Mouse (Mus musculus) urinary bladder, postnatal 14 days (tissue): ENCODE data around the gene Chst11.
A peak's percentile ranks its signal among the peaks of the same experiment; 100 is the strongest.

Experiments used
- DNase-seq: peaks from one replicate; pipeline ENCODE4 v3.0.0; 2021; ENCODE audit warnings: low spot score

Chst11 gene

DNA sequence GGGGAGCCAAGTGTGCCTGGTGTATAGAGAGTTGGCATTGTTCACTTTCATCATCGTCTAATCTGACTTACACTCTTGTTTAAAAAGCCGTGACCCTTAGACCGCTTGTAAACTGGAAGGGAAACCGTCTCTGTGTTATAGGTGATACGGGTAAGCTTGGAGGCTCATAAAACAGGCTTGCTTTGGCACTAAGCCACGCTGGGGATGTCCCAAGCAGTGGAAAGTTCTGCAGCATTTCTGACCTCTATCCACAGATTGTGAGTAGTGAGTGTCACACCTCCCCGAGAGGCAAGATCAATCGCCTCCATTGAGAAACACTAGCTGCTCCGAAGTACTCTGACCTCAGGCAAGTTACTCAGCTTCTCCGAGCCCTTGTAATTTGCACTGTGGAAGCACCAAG lies 47.3 kb downstream of the Chst11 start:
- peak; percentile 62 for DNase-seq

DNA sequence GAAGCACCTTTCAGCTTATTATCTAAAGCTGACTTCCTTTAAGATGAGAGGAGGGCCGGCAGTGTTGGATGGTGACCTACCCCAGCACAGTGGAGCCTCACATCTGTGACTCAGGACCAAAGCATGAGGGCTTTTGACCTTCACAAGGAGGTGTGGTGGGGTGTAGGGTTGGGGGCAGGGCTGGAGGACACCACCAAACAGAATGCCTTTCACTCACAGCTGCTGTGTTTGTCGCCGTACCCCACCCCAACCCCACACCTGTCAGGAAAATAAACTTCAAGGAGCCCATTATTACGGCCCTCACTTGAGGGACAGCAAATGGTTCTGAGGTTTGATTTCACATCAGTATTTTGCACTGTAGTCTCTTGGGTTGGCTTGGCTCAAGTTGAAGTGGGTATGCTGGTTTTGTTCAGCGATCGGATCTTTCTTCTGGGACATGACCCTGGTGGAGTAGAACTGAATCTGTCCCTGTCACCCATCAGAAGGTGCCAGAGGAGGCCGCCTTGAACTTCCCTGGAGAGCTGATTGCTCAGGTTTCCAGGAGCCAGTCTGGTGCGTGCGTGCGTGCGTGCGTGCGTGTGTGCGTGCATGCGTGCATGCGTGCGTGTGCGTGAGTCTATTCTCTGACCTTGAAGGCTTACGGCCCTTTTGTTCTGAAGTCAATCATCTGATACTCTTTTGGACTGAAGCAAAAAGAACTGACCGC lies 51.2 kb downstream of the Chst11 start:
- no peak for DNase-seq

DNA sequence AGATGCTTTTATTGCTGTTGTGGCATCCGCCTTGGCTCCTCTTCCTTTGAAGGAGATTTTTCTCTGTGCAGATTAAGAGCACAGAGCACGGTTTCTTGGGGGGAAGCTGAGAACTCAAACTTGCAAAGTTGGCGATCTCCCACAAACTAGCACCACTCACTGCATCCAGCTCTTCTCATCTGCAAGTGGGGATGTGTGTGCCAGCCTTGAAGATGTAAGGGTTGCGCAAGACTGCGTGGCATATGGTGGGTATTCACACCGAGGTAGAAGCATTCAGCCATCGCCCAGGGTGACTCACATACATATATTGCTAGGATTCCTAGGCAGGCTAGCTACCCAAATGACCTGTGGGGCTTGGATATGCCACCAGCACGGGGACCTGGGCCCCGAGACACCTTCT lies 52.9 kb downstream of the Chst11 start:
- DNase-seq, result no peak

DNA sequence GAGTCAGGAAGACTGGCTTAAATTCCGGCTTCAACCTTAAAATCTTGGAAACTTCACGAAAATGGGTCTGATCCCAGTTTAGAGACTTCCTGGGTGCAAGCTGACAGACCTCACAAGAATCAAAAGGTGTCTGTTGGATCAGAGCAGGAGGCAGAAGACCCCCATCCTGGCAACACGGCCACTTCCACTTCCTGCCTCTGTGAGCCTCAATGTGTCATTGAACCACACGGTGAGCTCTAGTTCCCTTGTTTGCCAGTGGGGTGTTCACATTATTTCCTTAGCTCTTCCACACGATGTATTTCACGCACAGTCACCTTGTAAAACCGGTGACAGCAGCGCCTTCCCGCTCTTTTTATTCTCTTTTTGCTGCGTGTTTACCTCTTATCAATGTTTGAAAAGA lies 54.1 kb downstream of the Chst11 start:
- DNase-seq, result no peak

DNA sequence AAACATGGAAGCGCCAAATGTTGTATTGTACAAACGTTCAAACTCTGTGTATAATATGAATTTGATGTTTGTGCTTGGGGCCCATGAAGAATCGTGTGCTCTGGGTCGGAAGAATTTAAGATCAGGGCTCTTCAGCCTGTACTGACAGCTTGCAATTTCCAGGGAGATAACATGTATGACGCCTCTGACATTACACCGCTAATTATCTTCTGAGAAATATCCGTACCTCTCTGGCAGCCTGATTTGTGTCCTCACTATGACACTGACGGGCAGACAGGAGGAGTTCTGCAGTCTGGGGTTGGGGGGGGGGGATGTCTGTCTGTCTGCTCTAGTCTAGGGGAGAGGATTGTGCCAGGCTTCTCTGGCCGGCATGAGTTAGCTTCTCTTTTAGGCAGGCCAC lies 56.6 kb downstream of the Chst11 start:
- no peak for DNase-seq

DNA sequence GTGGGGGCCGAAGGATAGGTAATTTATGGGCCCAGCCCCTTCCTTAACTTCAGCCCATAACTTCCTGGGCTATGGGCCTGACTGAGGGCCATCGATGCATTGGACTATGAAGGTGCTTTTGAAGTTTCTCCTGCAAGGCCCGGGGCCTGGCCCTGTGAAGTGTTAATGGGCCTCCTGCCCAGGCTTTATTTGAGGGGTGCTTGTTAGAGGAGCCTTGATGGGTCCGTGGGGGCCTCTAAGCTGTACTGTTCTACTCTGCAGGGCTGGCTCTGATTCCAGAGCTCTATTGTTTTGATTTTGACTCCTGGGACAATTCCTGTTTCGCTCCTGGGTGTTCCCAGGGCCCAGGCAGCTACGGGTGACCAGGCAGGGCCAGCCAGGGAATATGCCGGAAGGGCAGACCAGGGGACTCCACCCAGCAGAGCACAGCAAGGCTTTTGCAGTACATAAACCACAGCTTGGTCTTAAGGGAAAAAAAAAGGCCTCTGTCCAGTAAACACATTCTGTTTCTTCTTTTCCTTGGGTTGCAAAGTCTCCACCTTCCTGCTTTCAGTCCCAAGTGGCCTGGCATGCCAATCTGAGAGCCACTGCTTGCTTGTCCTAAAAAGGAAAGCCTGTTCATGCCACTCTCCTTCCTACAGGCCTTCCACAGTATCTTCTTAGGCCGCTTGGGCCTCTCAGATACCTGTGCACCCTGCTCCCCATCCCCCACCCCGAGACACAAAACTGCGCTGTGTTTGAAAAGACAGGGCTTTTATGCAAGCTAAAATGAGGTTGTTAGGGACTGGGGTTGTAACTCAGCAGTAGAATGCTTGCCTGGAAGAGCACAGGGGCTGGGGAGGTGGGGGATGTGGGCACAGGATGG lies 57.5 kb downstream of the Chst11 start:
- no peak for DNase-seq

DNA sequence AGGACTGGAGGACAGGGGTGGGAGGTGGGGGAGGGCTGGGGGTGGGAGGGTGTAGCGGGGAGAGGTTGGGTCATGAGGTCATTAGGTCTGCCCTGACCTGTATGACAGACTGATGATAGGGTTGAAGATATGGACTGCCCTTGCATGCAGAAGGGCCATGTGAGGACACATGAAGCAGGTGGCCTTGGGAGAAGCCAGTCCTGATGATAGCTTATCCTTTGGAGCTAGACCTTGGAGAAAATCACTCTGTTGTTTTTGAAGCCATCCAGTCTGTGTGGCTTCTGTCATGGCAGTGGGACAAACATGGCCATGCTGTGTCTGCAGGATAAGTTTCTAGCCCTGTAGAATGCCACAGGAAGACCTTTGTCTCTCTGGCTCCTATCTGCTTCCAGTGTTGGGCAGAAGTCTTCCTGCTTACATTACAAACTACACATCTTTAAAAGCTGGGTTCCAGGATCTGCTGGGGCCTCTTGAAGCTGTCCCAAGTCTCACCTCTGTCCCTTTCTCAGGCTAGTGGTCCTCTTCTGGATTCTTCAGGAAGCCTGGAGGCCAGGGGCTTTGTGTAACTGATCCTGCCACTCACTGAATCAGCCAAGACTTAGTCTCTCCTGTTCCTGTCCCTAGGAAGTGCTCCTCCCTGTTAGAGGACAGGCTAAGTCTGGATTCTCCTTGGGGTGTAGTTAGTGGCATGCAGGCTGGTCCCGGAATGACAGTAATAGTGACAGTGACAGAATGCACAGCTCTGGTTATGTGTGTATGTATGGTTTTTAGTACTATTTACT lies 58.4 kb downstream of the Chst11 start:
- no peak for DNase-seq

DNA sequence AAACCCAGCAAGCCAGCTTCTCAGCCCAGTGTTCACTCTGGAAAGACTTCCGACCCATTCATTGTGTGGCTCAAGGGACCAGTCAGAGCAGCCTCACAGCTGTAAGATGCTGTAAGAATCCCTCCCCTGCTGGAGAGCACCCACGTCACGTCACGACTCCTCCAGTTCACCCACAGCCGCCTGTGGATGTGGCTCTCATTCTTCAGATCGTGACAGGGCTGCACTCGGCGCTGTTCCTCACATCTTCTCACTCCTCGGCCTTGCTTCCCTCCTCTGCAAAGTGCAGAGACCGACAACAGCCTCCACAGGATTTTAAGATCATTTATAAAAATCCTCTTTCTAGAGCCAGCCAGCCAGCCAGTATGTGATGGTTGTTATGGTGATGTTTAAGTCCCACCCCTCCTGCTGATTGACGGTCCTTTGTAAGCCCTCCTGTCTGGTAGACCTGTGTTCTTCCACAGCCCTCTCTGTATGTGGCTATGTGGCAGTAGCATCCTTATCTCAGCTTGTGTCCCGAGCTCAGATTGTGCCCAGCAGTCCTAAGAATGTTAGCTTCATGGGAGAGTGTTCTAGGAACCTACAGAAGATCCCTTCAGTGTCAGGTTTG lies 64.0 kb downstream of the Chst11 start:
- DNase-seq, result no peak

DNA sequence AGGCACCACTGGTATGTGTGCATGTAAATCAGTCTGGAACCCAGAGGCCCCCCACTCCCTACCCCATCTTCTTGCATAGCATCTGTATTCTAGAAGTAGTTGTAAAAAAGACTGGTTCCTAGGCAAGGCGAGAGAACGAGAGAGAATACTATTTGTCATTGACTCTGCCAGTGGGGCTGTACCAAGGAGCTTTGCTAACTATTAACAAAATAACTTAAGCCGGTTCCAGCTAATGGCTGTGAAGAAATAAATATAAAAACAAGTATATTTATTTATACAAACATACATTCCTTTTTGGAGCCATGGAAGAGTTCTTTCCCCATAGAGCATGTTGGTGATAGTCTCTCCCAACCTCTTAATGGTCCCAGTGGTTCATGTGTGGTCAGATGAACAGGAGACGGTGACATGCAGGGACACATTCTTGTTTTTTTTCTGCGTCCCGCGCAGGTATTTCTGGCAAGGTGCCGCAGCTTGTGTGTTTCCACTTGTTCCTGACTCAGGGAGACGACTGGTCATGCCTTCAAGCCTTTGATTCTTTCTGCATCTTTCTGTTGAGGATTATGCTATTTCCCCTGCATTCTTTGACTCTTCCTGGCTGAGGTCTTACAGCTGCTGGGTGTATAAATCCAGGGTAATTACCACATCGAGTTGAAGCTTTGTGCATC lies 68.7 kb downstream of the Chst11 start:
- peak; percentile 40 for DNase-seq

DNA sequence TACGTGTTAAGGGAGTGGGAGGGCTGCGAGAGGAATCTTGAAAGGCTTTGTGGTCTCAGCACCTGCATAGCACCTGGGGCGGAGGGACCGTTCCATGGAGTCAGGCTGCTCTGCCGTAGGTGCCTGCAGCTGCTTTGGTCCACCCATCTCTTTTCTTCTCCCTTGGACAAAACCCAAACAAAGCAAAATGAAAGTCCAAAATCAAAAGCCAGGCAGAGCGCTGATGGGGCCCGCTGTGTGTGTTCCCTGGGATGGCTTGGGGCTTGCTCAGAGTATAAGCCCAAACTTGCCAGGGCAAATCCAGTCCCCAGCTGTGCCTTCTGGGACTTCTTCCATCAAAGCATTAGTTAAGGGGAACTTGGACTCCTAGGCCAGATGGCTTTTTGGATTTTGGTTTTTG lies 71.0 kb downstream of the Chst11 start:
- no peak for DNase-seq

DNA sequence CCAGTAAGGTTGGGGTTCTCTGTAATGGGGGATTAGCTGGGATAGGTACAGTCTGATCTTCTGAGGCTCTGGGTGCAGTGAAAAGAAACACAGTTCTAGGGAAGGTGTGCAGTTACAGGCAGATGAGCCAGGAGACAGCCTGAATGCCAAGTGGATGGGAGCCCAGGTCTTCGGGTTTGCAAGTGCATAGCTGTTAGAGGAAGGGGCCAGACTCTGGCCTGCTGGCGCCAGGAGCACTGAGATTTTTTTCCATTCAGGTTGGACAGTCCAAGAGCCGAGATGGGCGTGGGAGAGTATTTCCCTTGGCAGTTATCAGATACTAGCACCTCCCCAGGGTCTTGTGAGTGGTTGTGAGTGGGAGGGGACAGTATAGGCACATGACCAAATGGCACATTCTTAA lies 71.6 kb downstream of the Chst11 start:
- no peak for DNase-seq

DNA sequence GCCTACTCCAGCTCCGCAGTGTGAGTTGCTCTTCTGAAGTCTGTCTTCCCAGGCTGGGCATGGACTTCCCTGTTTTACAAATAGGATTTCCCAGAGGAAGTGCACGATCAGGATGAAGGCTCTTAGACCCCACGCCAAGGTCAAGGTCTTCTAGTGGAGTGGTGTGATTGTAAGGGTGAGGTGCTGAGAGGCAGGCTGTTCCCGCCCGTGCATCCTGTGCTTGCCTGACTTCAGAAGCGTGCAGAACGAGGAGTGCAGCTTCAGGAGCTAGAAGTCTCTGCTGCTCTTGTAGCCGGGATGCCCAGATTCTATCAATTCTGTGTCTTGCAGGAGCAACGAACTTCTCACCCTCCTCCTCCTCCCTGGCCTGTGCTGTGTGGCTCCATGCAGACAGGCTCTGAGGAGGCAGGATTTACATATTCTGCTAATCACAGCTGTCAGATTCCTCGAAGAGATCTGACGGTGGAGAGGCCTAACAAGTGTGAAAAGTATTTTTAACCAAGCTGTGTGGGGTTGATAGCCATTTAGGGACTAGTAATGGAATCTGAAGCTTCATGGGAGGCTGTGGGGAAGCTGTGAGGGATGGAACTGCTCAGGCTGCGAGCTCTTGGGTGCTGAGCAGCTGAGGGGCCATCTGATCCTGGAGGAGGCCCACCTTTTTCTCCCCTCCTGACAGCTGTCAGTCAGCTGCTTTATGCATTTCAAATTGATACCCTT lies 74.9 kb downstream of the Chst11 start:
- DNase-seq, result no peak

DNA sequence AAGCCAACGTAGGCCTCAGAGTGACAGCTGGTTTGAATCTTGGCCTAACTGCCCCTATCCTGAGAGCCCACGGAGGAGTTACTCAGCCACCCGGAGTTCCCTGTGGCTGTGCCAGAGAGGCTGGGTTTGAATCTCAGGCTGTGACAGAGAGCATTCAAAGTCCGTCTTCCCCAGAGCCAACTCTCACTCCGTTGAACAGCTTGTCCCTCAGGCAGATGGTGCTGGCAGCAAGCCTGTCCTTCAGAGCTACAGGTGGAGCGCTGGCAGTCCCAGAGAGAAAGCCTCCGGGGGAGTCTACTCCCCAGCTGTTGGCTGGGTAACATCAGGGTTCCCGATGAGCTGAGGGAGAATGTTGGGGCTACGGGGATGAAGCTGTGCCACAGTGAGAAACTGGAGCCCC lies 77.0 kb downstream of the Chst11 start:
- no peak for DNase-seq

DNA sequence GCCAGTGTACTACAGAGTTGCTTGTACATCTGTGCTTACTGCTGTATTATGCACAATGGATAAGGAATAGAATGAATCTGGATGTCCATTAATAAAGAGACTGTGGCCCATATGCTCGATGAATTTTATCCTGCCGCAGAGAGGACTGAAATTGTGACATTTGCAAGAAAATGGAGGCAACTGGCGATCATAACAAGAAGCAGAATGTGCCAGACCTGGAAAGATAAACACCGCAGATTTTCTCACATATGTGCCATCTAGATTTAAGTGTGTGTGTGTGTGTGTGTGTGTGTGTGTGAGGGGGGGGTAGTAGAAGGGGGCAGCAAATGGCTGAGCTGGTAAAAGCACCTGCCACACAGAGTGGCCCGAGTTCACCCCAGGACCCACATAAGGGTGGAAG lies 79.5 kb downstream of the Chst11 start:
- no peak for DNase-seq

DNA sequence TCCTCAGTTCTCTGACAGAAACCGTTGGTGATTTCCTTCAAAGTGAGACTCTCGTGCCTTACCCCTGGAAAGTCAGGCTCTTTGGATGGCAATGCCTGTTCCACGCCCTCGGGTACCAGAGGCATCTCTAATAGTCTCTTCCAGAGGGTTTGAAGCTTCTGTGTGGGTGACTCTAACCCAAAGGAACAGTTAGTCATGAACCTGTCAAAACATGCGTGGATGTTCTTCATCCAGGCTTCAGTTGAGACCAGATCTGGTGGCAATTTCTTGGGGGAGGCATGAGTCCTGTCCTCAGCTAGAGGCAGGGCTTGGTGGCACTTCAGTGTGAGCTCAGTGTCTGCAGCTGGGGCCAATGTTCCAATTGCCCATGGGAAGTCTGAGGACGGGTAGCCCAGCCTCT lies 80.9 kb downstream of the Chst11 start:
- no peak for DNase-seq

DNA sequence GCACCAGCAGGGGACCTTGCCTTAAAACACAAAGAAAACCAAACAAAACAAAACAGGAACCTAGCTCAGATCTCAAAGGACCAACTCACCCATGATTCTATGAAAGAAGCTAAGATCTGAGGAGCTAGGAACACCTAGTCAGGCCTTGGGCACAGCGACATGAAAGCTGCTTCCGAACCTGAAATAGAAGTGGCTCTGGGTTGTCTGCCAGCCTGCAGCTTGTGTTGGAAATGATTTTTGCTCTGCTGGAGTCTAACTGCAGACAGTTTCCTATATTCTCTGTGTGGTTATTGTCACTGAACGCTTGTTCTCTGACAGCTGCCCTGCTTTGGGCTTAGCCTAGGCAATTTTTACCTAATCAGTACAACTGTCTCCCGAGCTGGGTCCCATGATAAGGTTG lies 82.0 kb downstream of the Chst11 start:
- DNase-seq, result no peak

DNA sequence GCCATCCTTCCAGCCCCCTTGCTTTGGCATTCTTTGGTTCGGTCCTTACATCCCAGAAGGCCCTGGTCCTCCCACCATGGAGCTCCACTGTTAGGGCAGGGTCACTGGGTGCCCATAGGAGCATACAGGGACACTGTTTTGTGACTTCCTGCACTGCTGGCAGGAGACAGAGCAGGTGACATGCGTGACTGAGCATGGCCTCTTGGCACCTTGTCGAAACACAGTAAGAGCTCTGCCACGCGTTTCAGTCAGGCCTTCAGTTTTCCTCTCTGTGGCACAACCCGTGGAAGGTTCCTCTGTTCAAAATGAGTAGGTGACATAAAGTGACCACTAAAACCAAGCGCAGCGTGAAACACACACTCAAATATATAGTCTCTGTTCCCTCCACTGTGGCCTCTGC lies 83.2 kb downstream of the Chst11 start:
- no peak for DNase-seq

DNA sequence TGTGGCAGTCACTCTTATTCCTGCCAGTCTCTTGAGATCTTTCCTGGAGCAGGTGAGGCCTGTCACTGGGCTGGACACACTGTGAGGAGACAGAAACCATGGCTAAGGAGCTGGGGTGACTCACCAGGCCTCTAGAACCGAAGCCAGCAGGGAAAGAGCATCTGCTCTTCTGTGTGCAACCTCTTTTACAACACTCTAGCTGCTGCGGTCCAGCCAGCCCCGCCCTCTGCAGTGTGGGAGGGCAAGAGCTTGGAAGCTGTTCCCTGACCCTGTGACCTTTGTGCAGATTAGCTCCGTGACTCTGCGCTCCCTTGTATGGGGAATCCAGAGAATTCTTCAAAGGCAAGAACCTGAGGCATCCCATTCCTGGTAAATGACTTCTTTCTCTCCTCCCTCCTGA lies 84.5 kb downstream of the Chst11 start:
- peak; percentile 55 for DNase-seq

DNA sequence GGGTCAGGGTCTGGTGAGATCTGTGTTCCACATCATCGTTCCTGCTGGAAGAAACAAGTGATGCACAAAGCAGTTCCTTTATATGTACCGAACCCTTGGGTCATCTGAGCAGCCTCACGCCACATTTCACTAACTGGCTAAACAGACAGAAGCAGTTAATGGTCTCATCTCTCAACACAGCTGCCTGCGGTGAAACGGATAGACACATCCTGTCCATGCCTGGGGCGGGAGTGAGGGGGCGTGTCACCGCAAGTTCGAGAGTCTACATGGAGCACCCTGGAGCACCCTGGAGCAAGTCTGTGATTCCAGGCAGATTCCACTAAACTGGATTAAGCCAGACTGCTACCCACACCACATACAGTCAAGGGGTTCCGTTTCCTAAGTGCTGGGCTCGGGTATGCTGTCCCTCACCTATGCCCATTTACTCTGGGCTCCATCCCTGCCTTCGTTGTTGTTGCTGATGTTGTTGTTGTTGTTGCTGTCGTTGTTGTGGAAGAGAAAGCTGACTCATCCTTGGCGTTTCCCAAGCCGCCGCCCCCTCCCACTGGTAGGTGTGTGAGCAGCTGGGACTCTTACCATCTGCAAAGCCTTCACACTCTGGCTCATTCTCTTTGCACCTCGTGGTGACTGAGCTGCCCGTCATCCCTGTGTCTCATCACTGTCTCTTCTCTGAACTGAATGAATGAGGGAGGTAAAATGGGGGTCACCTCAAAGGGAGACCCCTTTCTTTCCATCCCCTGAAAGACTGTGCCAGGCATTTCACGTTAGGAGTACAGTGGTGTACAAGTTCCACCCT lies 86.7 kb downstream of the Chst11 start:
- DNase-seq, result no peak

DNA sequence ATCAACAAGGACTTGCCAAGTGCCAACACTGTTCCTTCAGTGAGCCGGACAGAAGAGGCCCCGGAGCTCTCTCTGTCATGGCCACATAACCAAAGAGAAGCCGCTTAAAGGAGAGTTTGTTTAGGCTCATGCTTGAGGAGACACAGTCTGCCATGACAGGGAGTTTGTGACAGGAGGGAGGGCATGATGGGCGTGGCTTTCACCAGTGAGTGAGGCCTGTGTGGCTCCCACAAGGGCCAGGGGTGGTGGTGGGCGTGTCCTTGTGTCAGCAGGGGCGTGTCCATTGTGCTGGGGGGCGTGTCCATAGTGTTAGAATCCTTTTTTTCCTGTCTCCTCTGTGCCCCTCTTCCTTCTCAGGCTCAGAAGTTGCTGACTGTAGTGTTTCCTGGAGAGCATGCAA lies 87.8 kb downstream of the Chst11 start:
- no peak for DNase-seq
